14 mouse cellular contexts compared by ENCODE assay signal in genomic region chr8:35948146-35948545, GRCm38 (mm10).
"Had no signal": no experiment of that assay in that cellular context is flagged by ENCODE, and none has a peak within 500 bp of the region (broad histone marks: within the 10 kb centered on the region; RNA-seq: fewer than 3 reads in every experiment).

No protein-coding gene starts in this region.

- H3K4me1 ChIP-seq: midbrain, embryonic 13.5 days had no signal

- H3K4me3 ChIP-seq: left cerebral cortex, adult 2 months; midbrain, embryonic 13.5 days had no signal

- H3K27ac ChIP-seq: left cerebral cortex, adult 2 months; liver, embryonic 14.5 days; macrophage; midbrain, embryonic 13.5 days had no signal

- H3K9ac ChIP-seq: liver, embryonic 14.5 days; liver, postnatal 0 days; lung, embryonic 14.5 days; midbrain, embryonic 13.5 days had no signal

- DNase-seq: kidney, adult 2 months; kidney, postnatal 36 days; layer of hippocampus, postnatal 36 days; liver, postnatal 0 days; thymus, adult 18-20 months; thymus, postnatal 14 days; thymus, postnatal 4 days had no signal

- H3K36me3 ChIP-seq: midbrain, embryonic 13.5 days had no signal

- H3K4me2 ChIP-seq: liver, embryonic 11.5 days; lung, embryonic 14.5 days; midbrain, embryonic 13.5 days had no signal

- H3K27me3 ChIP-seq: midbrain, embryonic 13.5 days had no signal

- ATAC-seq: liver, postnatal 0 days; lung, postnatal 0 days; midbrain, embryonic 13.5 days had no signal

- H3K9me3 ChIP-seq: midbrain, embryonic 13.5 days had no signal
